Mouse (Mus musculus): ENCODE data around the gene Pgf. TPM values are rescaled to one million over a fixed set of nuclear protein-coding genes. Genes with fewer than 3 reads are reported as not detected.
"Not testable (repeated sequence)": the region's sequence is repeated elsewhere in the genome, so short reads cannot be mapped to it uniquely, and the experiment has no call there.

The Pgf gene
- total RNA-seq, 2 experiments from 2014 or later: 4.5 to 5.5 TPM

- DNase-seq (ENCODE audit: low spot score in 2 of 2): no peak
Observed at GRCm38 (mm10) chr12:85158801-85159200, 18.8 kb downstream of the Pgf start.

GRCm38 (mm10) chr12:85157797-85158460 lies 19.7 kb downstream of the Pgf start:
- no peak for DNase-seq (ENCODE audit: low spot score in 2 of 2)

GRCm38 (mm10) chr12:85156324-85156723 lies 21.3 kb downstream of the Pgf start:
- no peak for DNase-seq (ENCODE audit: low spot score in 2 of 2)

GRCm38 (mm10) chr12:85153011-85153410 lies 24.6 kb downstream of the Pgf start:
- DNase-seq (ENCODE audit: low spot score in 2 of 2): no peak

GRCm38 (mm10) chr12:85151002-85151774 lies 26.4 kb downstream of the Pgf start, which contains the start of gene Rps6kl1:
Gene Rps6kl1, minus strand, starts transcription at chr12:85151264.
- DNase-seq (ENCODE audit: low spot score in 2 of 2): peak; percentile 77 to 87

GRCm38 (mm10) chr12:85150321-85151001 lies 27.1 kb downstream of the Pgf start:
- no peak for DNase-seq (ENCODE audit: low spot score in 2 of 2)

GRCm38 (mm10) chr12:85146881-85147280 lies 30.7 kb downstream of the Pgf start:
- no peak for DNase-seq (ENCODE audit: low spot score in 2 of 2)

GRCm38 (mm10) chr12:85146355-85146754 lies 31.2 kb downstream of the Pgf start:
- DNase-seq (ENCODE audit: low spot score in 2 of 2): no peak

GRCm38 (mm10) chr12:85145630-85146029 lies 32.0 kb downstream of the Pgf start:
- no peak for DNase-seq (ENCODE audit: low spot score in 2 of 2)

- DNase-seq (ENCODE audit: low spot score in 2 of 2): no peak
Observed at GRCm38 (mm10) chr12:85144821-85145220, 32.8 kb downstream of the Pgf start.

GRCm38 (mm10) chr12:85144276-85144675 lies 33.3 kb downstream of the Pgf start:
- not testable (repeated sequence) for DNase-seq (ENCODE audit: low spot score in 2 of 2)

- DNase-seq (ENCODE audit: low spot score in 2 of 2): peak in 1 of 2 experiments; percentile 90
Observed at GRCm38 (mm10) chr12:85142803-85143202, 34.8 kb downstream of the Pgf start.

- DNase-seq (ENCODE audit: low spot score in 2 of 2): no peak
Observed at GRCm38 (mm10) chr12:85141096-85141495, 36.5 kb downstream of the Pgf start.

- DNase-seq (ENCODE audit: low spot score in 2 of 2): no peak
Observed at GRCm38 (mm10) chr12:85140036-85140701, 37.4 kb downstream of the Pgf start.

- no peak for DNase-seq (ENCODE audit: low spot score in 2 of 2)
Observed at GRCm38 (mm10) chr12:85136627-85137026, 41.0 kb downstream of the Pgf start.

GRCm38 (mm10) chr12:85135513-85136470 lies 41.8 kb downstream of the Pgf start:
- DNase-seq (ENCODE audit: low spot score in 2 of 2): no peak

GRCm38 (mm10) chr12:85134043-85134794 lies 43.4 kb downstream of the Pgf start:
- no peak for DNase-seq (ENCODE audit: low spot score in 2 of 2)

- no peak for DNase-seq (ENCODE audit: low spot score in 2 of 2)
Observed at GRCm38 (mm10) chr12:85131361-85131760, 46.2 kb downstream of the Pgf start.

- DNase-seq (ENCODE audit: low spot score in 2 of 2): no peak
Observed at GRCm38 (mm10) chr12:85129426-85129978, 48.1 kb downstream of the Pgf start.

All from layer of hippocampus, adult 18-20 months (tissue).